Mouse (Mus musculus) G1E (cell line): Measurements from ENCODE around the gene Fgfr2. TPM values are rescaled to one million over a fixed set of nuclear protein-coding genes. Genes with fewer than 3 reads are reported as not detected.

Experiments used
- ATAC-seq: 2 replicates; pipeline ENCODE4 v1.8.0; 2016; ENCODE audit warnings: mild to moderate bottlenecking; ENCODE audit not compliant: insufficient number of reproducible peaks, poor library complexity, low FRiP score, severe bottlenecking; ENCODE audit errors: extremely low read depth
- DNase-seq: peaks from one replicate; pipeline ENCODE4 v3.0.0; 2012; ENCODE audit warnings: low spot score
- H3K27me3 ChIP-seq: 2 replicates; pipeline ENCODE4 v1.6.1; 2012; ENCODE audit warnings: mild to moderate bottlenecking, low read length, inconsistent platforms; ENCODE audit not compliant: insufficient read depth
- H3K36me3 ChIP-seq: replicated peaks from 2 replicates; pipeline ENCODE3; 2012; ENCODE audit warnings: mild to moderate bottlenecking, inconsistent platforms
- H3K4me1 ChIP-seq: 2 replicates; pipeline ENCODE4 v1.6.1; 2012; ENCODE audit warnings: low read depth, low read length, inconsistent platforms, mixed read lengths; ENCODE audit not compliant: insufficient read depth
- H3K4me3 ChIP-seq: 2 replicates; pipeline ENCODE4 v1.5.1; 2012; ENCODE audit warnings: low read depth, mild to moderate bottlenecking, inconsistent platforms, low read length, moderate library complexity, mixed read lengths
- H3K9me3 ChIP-seq: replicated peaks from 2 replicates; pipeline ENCODE4 v1.6.1; 2012; ENCODE audit warnings: inconsistent platforms
- CTCF ChIP-seq: IDR thresholded peaks from 2 replicates; pipeline ENCODE4 v1.5.1; 2012; ENCODE audit warnings: low read depth, low read length, inconsistent platforms, mixed read lengths
- GATA1 ChIP-seq: IDR thresholded peaks from 2 replicates; pipeline ENCODE4 v1.6.1; 2012; ENCODE audit warnings: borderline replicate concordance, low read length, inconsistent platforms, mixed read lengths
- GATA2 ChIP-seq: IDR thresholded peaks from 2 replicates; pipeline ENCODE4 v1.6.1; 2012; ENCODE audit warnings: low read depth, low read length, inconsistent platforms, borderline replicate concordance
- POLR2AphosphoS5 ChIP-seq: IDR thresholded peaks from 2 replicates; pipeline ENCODE4 v1.6.1; 2012; ENCODE audit warnings: low read depth, low read length, inconsistent platforms; ENCODE audit not compliant: insufficient replicate concordance
- TAL1 ChIP-seq: conservative IDR thresholded peaks from 2 replicates; pipeline ENCODE4 v1.6.1; 2012; ENCODE audit warnings: low read depth, low read length, inconsistent platforms, mixed read lengths
- polyA plus RNA-seq: library from polyadenylated mRNA; stranded (reverse); fragments of >175 nt; gene quantifications from 2 replicates; pipeline ENCODE4 v1.2.3, GENCODE M21; 2012
- total RNA-seq, 2 experiments: library from RNA; stranded (forward) in 1 of 2; stranded (reverse) in 1 of 2; fragments of 200-1000 nt in 1 of 2; fragments of >200 nt in 1 of 2; fragmentation: Nextera tagmentation in 1 of 2; gene quantifications; 2 replicates each; pipeline ENCODE4 v1.2.3; 2014 to 2017

The Fgfr2 gene
- total and polyA plus RNA-seq, 3 experiments: 0.22 TPM; not detected in 2

DNA sequence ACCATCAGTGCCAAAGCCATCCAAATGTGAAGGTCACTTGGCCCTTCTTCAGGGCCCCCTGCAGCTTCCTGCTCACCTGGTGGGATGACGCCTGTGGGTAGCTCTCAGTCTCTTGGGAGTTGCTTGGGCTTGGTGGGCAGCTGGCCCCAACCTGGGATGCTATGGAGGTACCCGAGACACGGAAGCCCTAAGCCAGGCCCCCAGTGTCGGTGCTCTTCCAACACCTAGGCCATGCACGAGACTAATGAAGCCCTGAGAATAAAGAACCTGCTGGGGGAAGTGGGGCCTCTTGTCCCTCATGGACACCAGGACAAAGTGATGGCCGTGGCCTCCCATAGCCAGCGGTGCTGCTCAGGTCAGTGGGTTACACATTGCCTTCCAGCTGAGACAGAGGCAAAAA lies 104.2 kb downstream of the Fgfr2 start:
- no peak for DNase-seq
- TF ChIP-seq GATA2 (no peak), GATA1 (no peak), TAL1 (no peak), CTCF (no peak), POLR2AphosphoS5 (no peak)
- no peak for ATAC-seq
- no peaks in the 10 kb centered on the region for H3K9me3 ChIP-seq
- no peaks in the 10 kb centered on the region for H3K4me1 ChIP-seq
- no peak overlapping the region for H3K4me3 ChIP-seq
- peaks cover 86% of the 10 kb centered on the region for H3K36me3 ChIP-seq
- no peaks in the 10 kb centered on the region for H3K27me3 ChIP-seq

- Histone ChIP-seq H3K4me1 (no peaks in the 10 kb centered on the region), H3K36me3 (peaks cover 85% of the 10 kb centered on the region), H3K9me3 (no peaks in the 10 kb centered on the region), H3K27me3 (no peaks in the 10 kb centered on the region), H3K4me3 (no peak overlapping the region)
- TF ChIP-seq CTCF: no peak
- TF ChIP-seq TAL1: no peak
- TF ChIP-seq GATA2: no peak
- TF ChIP-seq POLR2AphosphoS5: no peak
- no peak for TF ChIP-seq GATA1
- ATAC-seq (no peak), DNase-seq (no peak)
These were observed 107.6 kb downstream of the Fgfr2 start for GRCm38 (mm10) chr7:133015416-133016070.

GRCm38 (mm10) chr7:133014631-133015030 lies 108.5 kb downstream of the Fgfr2 start:
- TF ChIP-seq CTCF (no peak), POLR2AphosphoS5 (no peak), TAL1 (no peak), GATA1 (no peak), GATA2 (no peak)
- Histone ChIP-seq H3K27me3 (no peaks in the 10 kb centered on the region), H3K36me3 (peaks cover 85% of the 10 kb centered on the region), H3K9me3 (no peaks in the 10 kb centered on the region), H3K4me1 (no peaks in the 10 kb centered on the region), H3K4me3 (no peak overlapping the region)
- no peak for DNase-seq
- no peak for ATAC-seq

DNA sequence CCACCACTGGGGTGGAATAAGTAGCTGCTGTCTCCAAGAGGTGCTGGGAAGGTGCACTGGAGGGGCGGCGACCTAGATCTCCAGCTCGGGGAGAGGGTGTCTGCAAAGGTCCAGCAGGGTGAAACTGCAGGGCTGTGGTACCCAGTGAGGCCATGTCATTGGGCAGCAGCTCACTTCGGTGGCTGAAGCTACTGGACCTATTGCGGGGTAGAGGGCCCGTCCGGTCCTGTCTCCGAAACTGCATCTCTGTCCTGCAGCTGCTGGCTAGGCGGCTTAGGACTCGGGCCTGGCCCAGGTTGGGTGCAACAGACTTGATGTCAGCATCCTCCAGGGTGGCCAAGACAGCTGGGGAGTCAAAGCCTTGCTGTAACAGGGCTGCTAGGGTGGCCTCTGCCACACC lies 109.2 kb downstream of the Fgfr2 start:
- Histone ChIP-seq H3K9me3 (no peaks in the 10 kb centered on the region), H3K36me3 (peaks cover 86% of the 10 kb centered on the region), H3K4me1 (no peaks in the 10 kb centered on the region), H3K27me3 (no peaks in the 10 kb centered on the region), H3K4me3 (no peak overlapping the region)
- TF ChIP-seq GATA1: no peak
- TF ChIP-seq POLR2AphosphoS5: no peak
- no peak for TF ChIP-seq GATA2
- no peak for TF ChIP-seq CTCF
- TF ChIP-seq TAL1: no peak
- ATAC-seq (no peak), DNase-seq (no peak)

DNA sequence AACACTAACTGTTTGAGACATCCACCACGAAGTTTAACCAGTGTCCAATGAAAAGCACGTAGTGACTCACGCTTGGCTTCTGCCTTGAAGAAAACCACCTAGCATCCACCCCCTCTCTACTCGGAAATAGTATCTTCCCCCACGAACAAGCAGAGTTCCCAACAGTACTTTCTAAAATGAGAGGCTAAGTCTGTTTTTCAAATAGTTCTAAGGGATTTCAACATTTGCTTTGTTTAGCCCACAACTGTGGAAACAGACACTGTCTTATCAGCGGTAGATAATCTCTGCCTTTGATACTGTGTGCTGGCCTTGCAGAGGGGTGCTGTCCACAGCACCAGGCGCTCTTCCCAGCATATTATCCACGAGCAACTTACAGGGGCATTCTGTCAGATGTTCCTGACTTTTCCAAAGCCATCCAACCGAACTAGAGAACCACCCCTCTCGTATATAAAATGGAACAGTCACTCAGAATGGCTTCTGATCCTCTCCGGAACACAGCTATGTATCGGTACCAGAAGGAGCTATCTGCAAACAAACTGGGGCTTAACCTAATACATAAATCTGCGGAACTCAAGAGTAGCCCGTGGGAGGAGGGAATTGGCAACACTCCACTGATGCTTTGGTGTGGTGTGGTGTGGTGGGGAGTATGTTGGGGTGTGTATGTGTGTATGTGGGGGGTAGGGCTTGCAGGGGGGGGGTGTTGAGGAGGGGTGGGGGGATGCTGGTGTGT lies 110.3 kb downstream of the Fgfr2 start:
- Histone ChIP-seq H3K9me3 (no peaks in the 10 kb centered on the region), H3K27me3 (no peaks in the 10 kb centered on the region), H3K36me3 (peaks cover 87% of the 10 kb centered on the region), H3K4me3 (no peak overlapping the region), H3K4me1 (no peaks in the 10 kb centered on the region)
- no peak for DNase-seq
- ATAC-seq: no peak
- TF ChIP-seq TAL1 (no peak), GATA2 (no peak), GATA1 (no peak), CTCF (no peak), POLR2AphosphoS5 (no peak)

DNA sequence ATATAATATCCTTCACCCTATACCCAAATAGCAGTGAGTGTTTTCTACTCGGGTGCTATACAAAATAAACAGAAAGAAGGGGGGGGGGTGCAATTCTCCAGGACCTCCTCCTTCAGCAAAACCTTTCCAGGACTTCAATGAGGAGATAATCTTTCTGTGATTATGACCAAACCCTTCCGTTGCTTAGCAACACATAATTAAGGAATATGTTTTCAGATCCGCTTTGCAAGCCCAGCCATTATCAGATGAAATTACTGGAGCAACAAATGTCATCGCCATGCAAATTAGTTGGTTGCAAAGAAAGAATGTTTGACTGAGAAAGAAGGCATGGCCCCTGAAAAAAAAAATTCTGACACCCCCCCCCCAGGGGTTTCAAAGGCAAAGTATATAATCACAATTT lies 111.5 kb downstream of the Fgfr2 start:
- Histone ChIP-seq H3K9me3 (no peaks in the 10 kb centered on the region), H3K27me3 (no peaks in the 10 kb centered on the region), H3K36me3 (peaks cover 88% of the 10 kb centered on the region), H3K4me1 (no peaks in the 10 kb centered on the region), H3K4me3 (no peak overlapping the region)
- DNase-seq: no peak
- no peak for ATAC-seq
- no peak for TF ChIP-seq GATA1
- no peak for TF ChIP-seq POLR2AphosphoS5
- no peak for TF ChIP-seq CTCF
- TF ChIP-seq GATA2: no peak
- TF ChIP-seq TAL1: no peak
